Mouse (Mus musculus) liver, embryonic 14.5 days (tissue): ENCODE measurements around the gene Pfdn6. TPM values are rescaled to one million over a fixed set of nuclear protein-coding genes. Genes with fewer than 3 reads are reported as not detected.

Experiments used
- ATAC-seq: fragments of 200-750 bp; cut with Nextera tagmentation; 2 replicates; pipeline ENCODE4 v1.8.0; 2017; ENCODE audit warnings: moderate number of reproducible peaks, mild to moderate bottlenecking, moderate library complexity; ENCODE audit not compliant: insufficient read depth
- DNase-seq, 3 experiments: peaks; one replicate each; pipeline ENCODE4 v3.0.0-alpha.2; 2012 to 2013; ENCODE audit warnings: low read depth in 3 of 3, low spot score in 3 of 3
- H3K27ac ChIP-seq: fragments of 300-500 bp; sonication (generic); 2 replicates; pipeline ENCODE4 v1.5.1; 2014; ENCODE audit warnings: moderate library complexity, mild to moderate bottlenecking, control low read depth, inconsistent platforms
- H3K27me3 ChIP-seq: fragments of 300-500 bp; sonication (generic); 2 replicates; pipeline ENCODE4 v1.6.1; 2014; ENCODE audit warnings: mild to moderate bottlenecking, low read length, moderate library complexity; ENCODE audit not compliant: control insufficient read depth, insufficient read depth
- H3K36me3 ChIP-seq: fragments of 300-500 bp; sonication (generic); replicated peaks from 2 replicates; pipeline ENCODE4 v1.6.1; 2014; ENCODE audit warnings: low read depth; ENCODE audit not compliant: control insufficient read depth, insufficient read depth
- H3K4me1 ChIP-seq, 2 experiments: fragments of 200-500 bp in 1 of 2; fragments of 300-500 bp in 1 of 2; sonication (generic) in 1 of 2; replicated peaks; 2 replicates each; pipeline ENCODE4 v1.6.1; 2012 to 2014; ENCODE audit warnings: antibody characterized with exemption in 1 of 2, inconsistent platforms in 1 of 2, low read length in 1 of 2; ENCODE audit not compliant: control insufficient read depth in 2 of 2, insufficient read depth in 2 of 2
- H3K4me2 ChIP-seq: fragments of 300-500 bp; sonication (generic); 2 replicates; pipeline ENCODE4 v1.6.1; 2014; ENCODE audit warnings: low read depth, mild to moderate bottlenecking, control low read depth, moderate library complexity
- H3K4me3 ChIP-seq, 2 experiments: fragments of 200-500 bp in 1 of 2; fragments of 300-500 bp in 1 of 2; sonication (generic) in 1 of 2; 2 replicates each; pipeline ENCODE4 v1.5.1; 2012 to 2014; ENCODE audit warnings: low read depth in 2 of 2, low read length in 2 of 2, mild to moderate bottlenecking in 2 of 2, control low read depth in 1 of 2, inconsistent platforms in 1 of 2, moderate library complexity in 1 of 2; ENCODE audit not compliant: insufficient read depth in 1 of 2
- H3K9ac ChIP-seq: fragments of 300-500 bp; sonication (generic); replicated peaks from 2 replicates; pipeline ENCODE4 v1.6.1; 2014; ENCODE audit warnings: mild to moderate bottlenecking, control low read depth, moderate library complexity
- H3K9me3 ChIP-seq: fragments of 300-500 bp; sonication (generic); 2 replicates; pipeline ENCODE4 v1.6.1; 2016; ENCODE audit warnings: low read length, mixed read lengths; ENCODE audit not compliant: control insufficient read depth
- CTCF ChIP-seq: IDR thresholded peaks from 2 replicates; pipeline ENCODE4 v1.5.1; 2016; ENCODE audit warnings: antibody characterized with exemption, low read depth, control low read depth
- EP300 ChIP-seq: IDR thresholded peaks from 2 replicates; pipeline ENCODE4 v1.6.1; 2016; ENCODE audit warnings: antibody characterized with exemption, low read depth
- WGBS: fragments of 180-500 bp; shearing (Covaris S2); extraction: QIAGEN DNeasy Blood & Tissue Kit; methylation state at CpG from one replicate; pipeline ENCODE4 v1.1.7; 2014; ENCODE audit not compliant: insufficient replicate concordance; 5-methylcytosine and 5-hydroxymethylcytosine counted together
- polyA plus RNA-seq, 2 experiments: library from polyadenylated mRNA; depleted of rRNA in 1 of 2; stranded (reverse) in 1 of 2; unstranded in 1 of 2; fragments of >200 nt; fragmentation: Nextera tagmentation in 1 of 2; extraction: Ambion mirVana in 1 of 2; gene quantifications; 2 replicates each; pipeline versions ENCODE4 v1.2.1 to v1.2.3; 2012 to 2014

Gene Pfdn6
- polyA plus RNA-seq, 2 experiments, result 62.4 to 103 TPM

DNA sequence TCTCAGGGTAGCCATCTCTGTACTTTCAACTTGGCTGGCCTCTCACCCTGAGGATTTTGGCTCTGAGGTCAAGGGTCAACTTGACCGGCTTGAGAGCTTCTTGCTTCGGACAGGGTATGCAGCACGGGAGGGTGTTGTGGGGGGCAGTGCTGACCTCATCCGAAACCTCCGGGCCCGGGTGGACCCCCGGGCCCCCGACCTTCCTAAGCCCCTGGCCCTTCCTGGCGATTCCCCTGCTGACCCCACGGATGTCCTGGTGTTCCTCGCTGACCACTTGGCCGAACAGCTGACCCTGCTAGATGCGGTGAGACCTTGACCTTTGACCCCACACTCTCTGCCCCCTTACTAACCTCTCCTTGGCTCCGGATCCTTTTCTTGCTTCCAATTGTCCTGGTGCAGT is 7.7 kb downstream of the Pfdn6 start:
- Histone ChIP-seq H3K9me3 (no peaks in the 10 kb centered on the region), H3K4me3 (no peak overlapping the region), H3K9ac (no peak overlapping the region), H3K4me1 (peaks cover 2 to 4% of the 10 kb centered on the region in 2 experiments; a peak in 2 of 4 replicates), H3K4me2 (no peak overlapping the region), H3K27ac (no peak overlapping the region), H3K27me3 (no peaks in the 10 kb centered on the region), H3K36me3 (peaks cover 2% of the 10 kb centered on the region)
- TF ChIP-seq EP300 (no peak), CTCF (no peak)
- DNase-seq (no peak), ATAC-seq (no peak)
- WGBS, result 79% methylated on average over 14 of the region's 14 CpGs

DNA sequence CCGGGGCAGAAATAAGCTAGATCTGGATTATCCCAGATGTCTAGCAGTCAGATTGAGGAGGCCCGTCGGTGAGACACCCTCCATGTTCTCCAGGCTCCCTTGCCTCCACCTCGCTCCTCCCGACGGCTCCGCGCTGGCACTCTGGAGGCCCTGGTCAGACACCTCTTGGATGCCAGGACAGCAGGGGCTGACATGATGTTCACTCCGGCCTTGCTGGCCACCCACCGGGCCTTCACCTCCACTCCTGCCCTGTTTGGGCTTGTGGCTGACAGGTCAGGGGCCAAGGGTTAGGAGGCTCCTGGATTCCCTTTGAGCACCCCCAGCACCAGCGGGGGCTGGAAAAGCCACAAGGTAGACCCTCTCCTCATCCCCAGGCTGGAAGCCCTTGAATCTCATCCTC is 8.2 kb downstream of the Pfdn6 start:
- no peak for TF ChIP-seq CTCF
- no peak for TF ChIP-seq EP300
- H3K4me3 ChIP-seq, result no peak overlapping the region
- no peak overlapping the region for H3K4me2 ChIP-seq
- no peak overlapping the region for H3K27ac ChIP-seq
- no peak for DNase-seq
- no peak for ATAC-seq
- no peaks in the 10 kb centered on the region for H3K9me3 ChIP-seq
- H3K4me1 ChIP-seq, result peaks cover 2 to 4% of the 10 kb centered on the region in 2 experiments; a peak in 2 of 4 replicates
- no peak overlapping the region for H3K9ac ChIP-seq
- peaks cover 2% of the 10 kb centered on the region for H3K36me3 ChIP-seq
- WGBS, result 89% methylated on average over 11 of the region's 11 CpGs
- H3K27me3 ChIP-seq, result no peaks in the 10 kb centered on the region

DNA sequence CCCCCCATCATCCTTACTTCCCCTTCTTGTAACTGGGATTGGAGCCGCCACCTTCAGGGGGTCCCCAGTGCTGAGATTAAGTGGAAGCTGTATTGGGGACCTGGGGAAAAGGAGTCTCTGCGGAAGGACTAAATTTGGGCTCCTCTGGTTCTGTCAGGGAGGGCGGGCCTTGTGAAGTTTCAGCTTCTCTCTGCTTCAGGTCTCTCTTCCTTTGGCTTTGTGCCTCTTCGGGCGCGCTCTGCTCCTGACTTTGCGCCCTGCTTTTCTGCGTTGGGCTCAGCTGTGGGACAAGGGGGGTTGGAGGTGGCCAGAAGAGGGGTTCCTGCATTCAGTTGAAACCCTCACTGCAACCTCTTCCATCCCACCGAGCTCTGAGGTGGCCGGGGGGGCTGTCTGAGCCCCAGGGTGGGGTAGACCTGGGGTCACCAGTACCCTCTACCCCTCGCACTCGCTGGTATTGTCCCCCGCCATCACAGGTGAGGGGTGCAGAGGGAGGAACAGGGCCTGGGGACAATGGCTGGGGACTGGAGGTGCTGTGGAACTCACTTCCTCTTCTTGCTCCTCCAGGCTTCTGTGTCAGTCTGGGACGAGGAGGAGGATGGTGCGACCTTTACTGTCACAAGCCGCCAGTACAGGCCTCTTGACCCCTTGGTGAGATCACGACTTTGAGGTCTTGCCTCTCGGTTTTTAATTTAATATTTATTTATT is 8.8 kb downstream of the Pfdn6 start:
- Histone ChIP-seq H3K27ac (no peak overlapping the region; the same call in 1 of the 2 replicates), H3K9ac (no peak overlapping the region; the same call in none of the 2 replicates), H3K9me3 (no peaks in the 10 kb centered on the region), H3K36me3 (peaks cover 2% of the 10 kb centered on the region; the same call in 1 of the 2 replicates), H3K27me3 (no peaks in the 10 kb centered on the region), H3K4me1 (peaks cover 2 to 4% of the 10 kb centered on the region in 2 experiments; a peak in 2 of 4 replicates), H3K4me2 (peak overlapping the region; percentile 100), H3K4me3 (peak overlapping the region; percentile 74 to 88; a peak in 3 of 4 replicates)
- no peak for DNase-seq
- no peak for ATAC-seq
- TF ChIP-seq CTCF (no peak), EP300 (no peak)
- 46% methylated on average over 18 of the region's 18 CpGs for WGBS

GRCm38 (mm10) chr17:33930280-33931158 is 9.6 kb downstream of the Pfdn6 start:
- peak overlapping the region; percentile 79 for H3K9ac ChIP-seq
- H3K36me3 ChIP-seq, result peaks cover 2% of the 10 kb centered on the region; the same call in 1 of the 2 replicates
- WGBS, result 1% methylated on average over 45 of the region's 45 CpGs
- no peaks in the 10 kb centered on the region for H3K9me3 ChIP-seq
- no peaks in the 10 kb centered on the region for H3K27me3 ChIP-seq
- H3K4me3 ChIP-seq, result peak overlapping the region; percentile 74 to 88
- DNase-seq, result peak in 1 of 3 experiments; percentile 71
- ATAC-seq, result peak; percentile 9; the same call in 1 of the 2 replicates
- TF ChIP-seq CTCF (no peak; the same call in 1 of the 2 replicates), EP300 (no peak)
- H3K4me2 ChIP-seq, result peak overlapping the region; percentile 100
- peaks cover 2 to 4% of the 10 kb centered on the region in 2 experiments; a peak in 2 of 4 replicates for H3K4me1 ChIP-seq
- peak overlapping the region; percentile 83 for H3K27ac ChIP-seq
